Mouse (Mus musculus): Measurements from ENCODE around the gene Ceacam9. TPM values are rescaled to one million over a fixed set of nuclear protein-coding genes. Genes with fewer than 3 reads are reported as not detected.

Gene Ceacam9
- polyA plus RNA-seq, 1 experiment: not detected

DNA sequence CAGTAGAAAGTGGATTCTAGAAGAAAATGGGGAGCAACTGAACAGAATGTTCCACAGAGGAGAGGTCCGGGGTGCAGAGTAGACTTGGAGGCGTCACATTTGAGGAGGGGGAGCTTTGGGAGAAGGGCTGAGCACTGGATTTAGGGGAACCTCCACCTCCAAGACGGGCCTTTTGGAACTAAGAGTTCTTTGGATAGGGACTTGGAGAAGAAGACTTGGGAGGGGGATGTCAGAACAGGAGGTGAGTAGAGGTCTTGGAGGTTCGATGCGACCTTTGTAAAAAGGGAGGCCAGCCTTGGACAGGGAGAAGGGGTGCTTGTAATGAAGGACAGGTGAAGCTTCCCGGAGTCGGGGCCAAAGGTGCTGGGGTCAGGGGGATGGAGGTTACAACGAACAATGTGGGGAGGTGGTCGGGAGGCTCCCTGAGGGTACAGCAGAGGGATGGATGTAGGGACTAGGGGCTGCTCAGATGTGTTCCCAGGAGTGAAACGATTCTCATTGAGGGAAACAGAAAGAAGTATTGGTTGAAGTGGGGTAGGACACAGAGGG, 17.4 kb downstream of the Ceacam9 start:
- no peak for TF ChIP-seq GATA1 (IDR thresholded peaks at IDR 0.05; ENCODE audit: low read length)

DNA sequence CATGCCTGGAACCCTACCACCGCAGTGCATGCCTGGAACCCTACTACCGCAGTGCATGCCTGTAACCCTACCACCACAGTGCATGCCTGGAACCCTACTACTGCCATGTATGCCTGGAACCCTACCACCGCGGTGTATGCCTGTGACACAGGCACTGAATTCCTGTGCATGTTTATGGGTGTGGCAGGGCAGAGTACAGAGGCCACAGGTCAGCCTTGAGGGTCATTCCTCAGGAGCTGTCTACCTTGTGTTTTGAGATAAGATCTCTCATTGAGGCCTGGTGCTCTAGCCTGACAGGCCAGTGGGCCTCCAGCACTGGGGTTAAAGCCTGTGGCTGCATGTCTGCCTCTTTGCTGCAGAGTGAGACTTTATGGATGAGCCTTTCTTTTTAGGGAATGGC, 23.6 kb downstream of the Ceacam9 start:
- TF ChIP-seq GATA1 (IDR thresholded peaks at IDR 0.05; ENCODE audit: low read length): no peak

DNA sequence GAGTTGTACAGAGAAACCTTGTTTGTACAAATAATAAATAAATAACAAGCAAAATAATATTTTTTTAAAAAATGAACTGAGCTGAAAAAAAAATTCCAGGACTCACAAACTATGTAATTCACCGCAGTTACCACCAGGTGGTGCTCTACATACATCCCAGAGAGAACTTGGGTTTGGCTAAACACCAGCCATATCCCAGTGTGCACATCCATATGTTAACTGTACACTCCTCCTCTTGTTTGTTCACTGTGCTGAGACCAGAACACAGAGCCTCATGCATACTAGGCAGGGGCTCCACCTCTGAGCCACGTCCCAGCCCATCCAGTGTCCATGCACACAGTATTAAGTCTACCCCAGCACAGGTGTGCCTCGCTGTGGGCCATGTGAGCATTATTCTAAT, 24.4 kb downstream of the Ceacam9 start:
- no peak for TF ChIP-seq GATA1 (IDR thresholded peaks at IDR 0.05; ENCODE audit: low read length)

DNA sequence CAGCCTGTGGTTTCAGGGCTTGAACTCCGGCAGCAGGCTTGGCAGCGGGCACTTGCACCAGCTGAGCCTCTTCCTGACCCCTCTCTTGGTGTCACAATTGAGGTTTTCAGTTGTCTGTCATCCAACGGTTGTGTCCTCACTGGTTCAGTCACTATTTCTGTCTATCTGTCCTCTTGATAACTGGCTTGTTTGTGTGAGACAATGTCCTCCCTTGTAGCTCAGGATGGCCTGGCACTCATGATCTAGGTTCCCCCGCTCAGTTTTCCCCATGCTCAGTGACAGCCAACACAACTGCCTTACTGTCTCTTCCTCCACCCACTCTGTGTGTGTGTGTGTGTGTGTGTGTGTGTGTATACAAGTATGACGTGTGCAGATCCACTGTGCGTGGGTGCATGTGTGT, 25.9 kb downstream of the Ceacam9 start:
- TF ChIP-seq GATA1 (IDR thresholded peaks at IDR 0.05; ENCODE audit: low read length): no peak

DNA sequence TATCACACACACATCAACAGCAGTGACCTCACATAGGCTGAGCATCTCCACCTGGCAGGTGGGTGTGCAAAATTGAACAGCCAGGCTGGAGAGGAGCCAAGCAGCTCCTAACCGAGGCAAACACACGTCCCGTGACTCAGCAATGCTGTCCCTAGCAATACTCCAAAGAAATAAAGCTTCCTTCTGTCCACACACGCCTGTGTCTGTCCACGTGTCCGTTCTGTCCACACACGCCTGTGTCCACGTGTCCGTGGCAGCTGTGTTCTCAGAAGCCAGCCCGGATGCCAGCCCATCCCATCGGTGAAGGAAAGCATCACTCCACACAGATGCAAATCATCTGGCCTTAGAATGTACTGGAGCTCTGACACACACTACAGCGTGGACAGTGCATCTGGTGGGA, 30.3 kb downstream of the Ceacam9 start:
- no peak for TF ChIP-seq GATA1 (IDR thresholded peaks at IDR 0.05; ENCODE audit: low read length)

DNA sequence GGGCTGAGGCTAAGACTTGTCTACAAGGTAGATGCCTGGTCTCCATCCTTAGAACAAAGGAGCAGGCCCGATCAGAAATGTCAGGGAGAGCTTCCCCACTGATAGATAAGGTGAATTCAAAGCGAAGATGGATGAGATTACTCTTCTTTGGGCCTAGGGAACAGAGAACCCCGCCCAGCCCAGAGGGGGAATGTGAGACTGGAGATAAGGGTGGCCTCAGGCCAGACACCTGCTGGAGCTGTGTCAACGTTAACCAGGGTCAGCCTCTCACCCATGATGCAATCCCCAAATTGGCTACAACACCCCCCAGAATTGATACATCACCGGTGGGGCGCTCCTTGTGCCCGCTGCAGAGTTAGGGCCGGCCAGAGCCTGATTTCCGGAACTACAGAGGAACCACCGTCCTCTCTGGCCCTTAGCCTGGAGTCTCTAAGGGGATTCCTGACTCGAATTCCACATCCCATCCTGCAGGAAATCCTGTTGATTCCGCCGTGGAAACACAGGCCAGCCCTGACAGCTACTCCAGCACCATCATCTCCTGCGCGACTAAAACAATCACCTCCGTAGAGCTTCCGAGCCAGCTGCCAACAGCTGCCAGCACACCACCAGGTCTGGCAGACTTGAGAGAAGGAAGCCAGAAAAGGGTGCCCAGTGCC, 33.8 kb downstream of the Ceacam9 start:
- no peak for TF ChIP-seq GATA1 (IDR thresholded peaks at IDR 0.05; ENCODE audit: low read length)

DNA sequence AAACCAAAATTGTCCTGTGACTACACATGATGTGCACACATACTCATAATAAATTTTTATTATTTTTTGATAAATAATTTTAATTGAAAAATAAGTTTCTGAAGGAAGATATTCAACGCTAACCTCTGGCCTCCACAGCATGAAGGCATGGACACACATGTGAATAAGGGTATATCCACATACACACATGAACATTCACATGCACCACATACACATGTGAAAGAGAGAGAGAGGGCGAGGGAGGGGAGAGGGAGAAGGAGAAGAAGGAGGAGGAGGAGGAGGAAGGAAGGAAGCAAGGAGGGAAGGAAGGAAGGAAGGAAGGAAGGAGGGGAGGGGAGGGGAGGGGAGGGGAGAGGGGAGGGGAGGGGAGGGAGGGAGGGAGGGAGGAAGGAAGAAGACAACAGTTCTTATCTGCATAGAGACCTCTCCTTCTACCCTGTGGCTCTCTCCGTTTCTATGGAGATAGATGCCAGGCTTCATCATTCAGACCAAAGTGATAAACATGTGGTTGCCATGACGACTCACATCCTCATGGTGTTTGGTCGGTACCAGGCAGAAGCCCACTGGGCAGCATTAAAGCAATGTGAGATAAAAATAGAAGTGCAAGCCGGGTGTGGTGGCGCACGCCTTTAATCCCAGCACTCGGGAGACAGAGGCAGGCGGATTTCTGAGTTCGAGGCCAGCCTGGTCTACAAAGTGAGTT, 37.3 kb downstream of the Ceacam9 start:
- TF ChIP-seq GATA1 (IDR thresholded peaks at IDR 0.05; ENCODE audit: low read length): no peak

DNA sequence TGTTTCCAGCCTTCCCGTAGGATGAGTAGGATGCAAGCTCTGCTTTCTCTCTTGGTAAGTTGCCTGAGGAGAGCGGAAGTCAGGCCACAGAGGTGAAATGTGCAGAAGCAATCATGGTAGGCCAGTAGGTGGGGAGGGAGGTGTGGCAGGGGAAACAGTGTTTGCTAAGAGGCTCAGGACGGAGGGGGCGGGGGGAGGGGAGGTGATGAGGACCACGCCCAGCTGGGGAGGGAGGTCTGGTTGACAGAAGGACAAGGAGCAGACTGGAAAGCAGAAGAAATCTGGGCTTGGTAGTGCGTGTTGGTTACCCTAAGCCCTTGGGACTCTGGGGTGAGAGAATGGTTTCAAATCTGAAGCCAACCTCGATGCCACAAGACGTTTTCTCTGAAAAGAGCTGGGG, 38.6 kb downstream of the Ceacam9 start:
- TF ChIP-seq GATA1 (IDR thresholded peaks at IDR 0.05; ENCODE audit: low read length): no peak

DNA sequence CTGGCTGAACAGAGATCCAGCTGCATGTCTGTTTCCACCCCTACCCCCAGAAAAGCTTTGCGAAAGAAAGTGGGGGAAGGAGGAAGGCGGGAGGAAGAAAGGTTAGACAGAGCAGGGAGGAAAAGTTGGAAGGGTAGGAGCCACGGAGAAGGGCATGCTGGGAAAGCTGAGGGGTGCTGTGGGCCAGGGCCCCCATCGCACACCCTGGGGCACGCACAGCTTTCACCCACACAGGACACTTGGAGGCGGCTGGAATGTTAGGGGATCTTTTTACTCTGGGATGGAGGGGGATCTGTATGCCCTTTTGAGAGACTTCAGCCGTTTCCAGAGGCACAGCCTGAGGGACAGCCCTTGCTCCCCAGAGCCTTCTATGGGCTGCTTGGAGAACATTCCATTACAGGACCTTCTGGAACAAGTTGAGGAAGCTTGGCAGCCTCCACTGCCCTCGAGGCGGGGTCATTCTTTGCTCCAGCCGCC, 39.3 kb downstream of the Ceacam9 start:
- no peak for TF ChIP-seq GATA1 (IDR thresholded peaks at IDR 0.05; ENCODE audit: low read length)

DNA sequence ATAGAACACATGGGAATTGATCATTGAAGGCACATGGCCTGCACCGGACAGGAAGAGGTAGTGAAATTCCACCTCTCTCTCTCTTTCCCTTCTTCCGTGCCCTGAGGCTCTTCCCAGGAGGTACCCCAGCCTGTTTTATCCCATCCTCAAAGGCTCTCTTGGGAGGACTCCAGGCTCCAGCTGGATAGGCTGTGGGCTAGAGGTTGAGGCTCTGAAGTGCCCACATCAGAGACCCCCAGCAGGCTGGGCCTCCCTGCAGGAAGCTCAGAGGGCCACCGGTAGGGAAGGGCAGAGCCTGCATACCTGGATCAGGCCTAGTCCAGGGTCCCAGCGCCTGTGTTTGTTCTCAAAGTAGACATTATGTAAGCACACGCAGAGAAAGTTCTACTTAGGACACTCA, 39.9 kb downstream of the Ceacam9 start:
- no peak for TF ChIP-seq GATA1 (IDR thresholded peaks at IDR 0.05; ENCODE audit: low read length)

DNA sequence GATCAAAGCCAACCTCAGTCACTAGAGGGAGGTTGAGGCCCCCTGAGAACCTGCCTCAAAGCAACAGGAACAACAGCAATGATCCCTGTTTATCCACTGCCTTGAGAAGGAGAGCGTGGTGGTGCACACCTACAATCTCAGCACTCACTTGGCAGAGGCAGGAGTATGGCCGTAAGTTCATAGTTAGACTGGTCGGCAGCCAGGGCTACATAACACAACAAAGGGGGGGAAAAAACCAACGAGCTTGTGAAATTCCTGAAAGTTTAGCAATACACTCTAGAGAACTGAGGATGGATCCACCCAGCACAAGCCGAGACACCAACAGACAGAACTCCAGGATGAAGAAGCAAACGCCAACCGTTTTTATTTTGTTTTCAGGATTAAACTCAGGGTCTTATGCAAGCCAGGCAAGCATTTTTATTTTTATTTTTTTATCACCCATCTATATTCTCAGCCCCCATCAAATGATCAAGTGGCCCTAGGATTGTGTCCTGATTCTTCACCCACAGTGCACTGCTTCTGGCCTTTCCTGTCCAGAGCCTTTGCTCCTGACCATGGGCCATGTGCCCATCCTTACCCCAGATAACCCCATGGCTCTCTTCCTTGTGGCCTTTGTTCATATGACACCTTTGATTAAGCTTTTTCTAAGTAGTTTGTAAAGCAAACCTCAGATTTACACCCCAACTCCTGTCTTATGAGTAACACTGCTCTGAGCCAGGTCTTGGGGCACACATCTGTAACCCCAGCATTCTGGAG, 41.9 kb downstream of the Ceacam9 start:
- TF ChIP-seq GATA1 (IDR thresholded peaks at IDR 0.05; ENCODE audit: low read length): no peak

DNA sequence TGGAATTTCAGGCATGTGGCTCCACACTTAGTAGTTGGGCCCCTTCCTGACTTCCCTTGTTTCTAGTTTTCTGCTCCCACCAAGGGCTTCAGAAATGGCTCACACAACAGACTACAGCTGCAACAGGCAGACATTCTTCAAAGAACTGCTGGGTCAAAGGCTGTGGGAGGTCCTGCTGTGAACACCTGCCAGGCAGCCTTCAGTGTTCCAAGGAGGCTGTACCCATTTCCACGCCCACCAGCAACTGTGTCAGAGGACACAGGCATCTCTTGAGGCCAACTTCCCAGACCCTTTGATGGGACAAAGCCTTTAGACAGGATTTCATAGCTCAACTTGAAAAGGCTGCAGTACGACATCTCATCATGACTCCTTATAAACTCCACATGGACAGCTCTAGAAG, 44.7 kb downstream of the Ceacam9 start:
- no peak for TF ChIP-seq GATA1 (IDR thresholded peaks at IDR 0.05; ENCODE audit: low read length)

Other genes with a start within 250 kb of the Ceacam9 start
- gene Npas1, start 244.2 kb upstream of the Ceacam9 start, polyA plus RNA-seq (2012): not detected in 2 replicates
- gene Arhgap35, start 106.9 kb upstream of the Ceacam9 start, polyA plus RNA-seq (2012): 4.0 and 7.7 TPM in 2 replicates
- not detected in 2 replicates for gene Ceacam15, start 46.2 kb upstream of the Ceacam9 start, polyA plus RNA-seq (2012)
- gene Ap2s1, start 16.5 kb downstream of the Ceacam9 start, polyA plus RNA-seq (2012): 642 and 939 TPM in 2 replicates
- gene Slc1a5, start 59.4 kb downstream of the Ceacam9 start, polyA plus RNA-seq (2012): 19.9 and 22.4 TPM in 2 replicates
- gene Strn4, start 94.0 kb downstream of the Ceacam9 start, polyA plus RNA-seq (2012): 136 and 156 TPM in 2 replicates
- 49.0 and 51.5 TPM in 2 replicates for gene Fkrp, start 94.8 kb downstream of the Ceacam9 start, polyA plus RNA-seq (2012)
- gene Prkd2, start 121.0 kb downstream of the Ceacam9 start, polyA plus RNA-seq (2012): 16.1 and 29.6 TPM in 2 replicates
- gene Dact3, start 153.4 kb downstream of the Ceacam9 start, polyA plus RNA-seq (2012): 0.23 and 0.45 TPM in 2 replicates
- gene Gng8, start 169.9 kb downstream of the Ceacam9 start, polyA plus RNA-seq (2012): not detected in 2 replicates
- 1.4 and 1.7 TPM in 2 replicates for gene Ptgir, start 184.6 kb downstream of the Ceacam9 start, polyA plus RNA-seq (2012)
- 1,990 and 2,185 TPM in 2 replicates for gene Calm3, start 202.2 kb downstream of the Ceacam9 start, polyA plus RNA-seq (2012)
- not detected in 2 replicates for gene Pnmal2, start 222.8 kb downstream of the Ceacam9 start, polyA plus RNA-seq (2012)
- gene Pnmal1, start 237.8 kb downstream of the Ceacam9 start, polyA plus RNA-seq (2012): not detected in 2 replicates

All from G1E-ER4 (cell line).